Mouse (Mus musculus) megakaryocyte, embryonic 14.5 days (primary cell): Measurements from ENCODE around the gene Fkbp5.

ENCODE experiments used
- FLI1 ChIP-seq: IDR thresholded peaks from 2 replicates; pipeline ENCODE4 v1.6.1; 2012; ENCODE audit warnings: low read length, inconsistent platforms, mixed read lengths
- GATA1 ChIP-seq: IDR thresholded peaks from 3 replicates; pipeline ENCODE4 v1.6.1; 2012; ENCODE audit warnings: mixed read lengths, low read length, inconsistent platforms, borderline replicate concordance

DNA sequence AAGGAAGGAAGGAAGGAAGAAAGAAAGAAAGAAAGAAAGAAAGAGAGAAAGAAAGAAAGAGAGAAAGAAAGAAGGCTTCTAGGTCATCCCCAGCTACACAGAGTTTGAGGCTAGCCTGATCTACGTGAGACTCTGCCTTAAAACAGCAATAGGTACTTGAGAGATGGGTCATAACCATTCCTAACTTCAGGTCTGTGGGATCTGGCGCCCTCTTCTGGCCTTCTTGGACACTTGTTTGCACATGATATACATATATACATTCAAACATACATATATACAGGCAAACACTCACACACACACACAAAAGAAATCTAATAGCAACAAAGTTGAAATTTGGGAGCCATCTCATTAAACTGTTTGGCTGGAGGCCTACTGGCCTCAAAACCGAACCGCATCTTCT is 133.0 kb downstream of the Fkbp5 start:
- no peak for TF ChIP-seq GATA1
- TF ChIP-seq FLI1, result no peak
